Mouse (Mus musculus) embryo, embryonic 11.5 days (tissue): ENCODE results near the gene Slc1a7.
A peak's percentile ranks its signal among the peaks of the same experiment; 100 is the strongest.

Source experiments
- DNase-seq: peaks from one replicate; pipeline ENCODE4 v3.0.0-alpha.2; 2012; ENCODE audit warnings: low read depth, low spot score

Slc1a7 gene

GRCm38 (mm10) chr4:107967966-107968682, at the start of gene Slc1a7:
TSS of gene Slc1a7 (plus strand) at chr4:107968332.
- DNase-seq = no peak

GRCm38 (mm10) chr4:107920336-107920735, 47.8 kb upstream of the Slc1a7 start:
- no peak for DNase-seq

GRCm38 (mm10) chr4:107921152-107921695, 46.9 kb upstream of the Slc1a7 start:
- DNase-seq = no peak

GRCm38 (mm10) chr4:107921952-107922351, 46.2 kb upstream of the Slc1a7 start:
- no peak for DNase-seq

- DNase-seq = peak; percentile 90
Measured at GRCm38 (mm10) chr4:107923145-107923802, 44.9 kb upstream of the Slc1a7 start, which contains the start of gene Cpt2. TSS of gene Cpt2 (minus strand) at chr4:107923610.

- no peak for DNase-seq
Measured at GRCm38 (mm10) chr4:107923803-107924194, 44.3 kb upstream of the Slc1a7 start.

GRCm38 (mm10) chr4:107928269-107928668, 39.9 kb upstream of the Slc1a7 start:
- DNase-seq = no peak

GRCm38 (mm10) chr4:107928726-107929125, 39.4 kb upstream of the Slc1a7 start:
- no peak for DNase-seq

GRCm38 (mm10) chr4:107931453-107931852, 36.7 kb upstream of the Slc1a7 start:
- no peak for DNase-seq

GRCm38 (mm10) chr4:107933239-107933638, 34.9 kb upstream of the Slc1a7 start:
- DNase-seq = no peak

- no peak for DNase-seq
Measured at GRCm38 (mm10) chr4:107935254-107935653, 32.9 kb upstream of the Slc1a7 start.

GRCm38 (mm10) chr4:107937338-107937737, 30.8 kb upstream of the Slc1a7 start:
- DNase-seq = no peak

GRCm38 (mm10) chr4:107938124-107938523, 30.0 kb upstream of the Slc1a7 start:
- no peak for DNase-seq

- DNase-seq = no peak
Measured at GRCm38 (mm10) chr4:107942741-107943140, 25.4 kb upstream of the Slc1a7 start.

- no peak for DNase-seq
Measured at GRCm38 (mm10) chr4:107944141-107944540, 24.0 kb upstream of the Slc1a7 start.

GRCm38 (mm10) chr4:107949918-107950317, 18.2 kb upstream of the Slc1a7 start:
- DNase-seq = no peak

- DNase-seq = no peak
Measured at GRCm38 (mm10) chr4:107952845-107953244, 15.3 kb upstream of the Slc1a7 start.

GRCm38 (mm10) chr4:107955691-107956090, 12.4 kb upstream of the Slc1a7 start:
- DNase-seq = no peak

- no peak for DNase-seq
Measured at GRCm38 (mm10) chr4:107958487-107958886, 9.6 kb upstream of the Slc1a7 start.

GRCm38 (mm10) chr4:107962044-107962732, 5.9 kb upstream of the Slc1a7 start:
- no peak for DNase-seq

GRCm38 (mm10) chr4:107962792-107963191, 5.3 kb upstream of the Slc1a7 start:
- DNase-seq = no peak

- no peak for DNase-seq
Measured at GRCm38 (mm10) chr4:107966416-107967109, 1.6 kb upstream of the Slc1a7 start.
